ENCODE assay signal across 9 mouse cellular contexts in the genomic region with DNA sequence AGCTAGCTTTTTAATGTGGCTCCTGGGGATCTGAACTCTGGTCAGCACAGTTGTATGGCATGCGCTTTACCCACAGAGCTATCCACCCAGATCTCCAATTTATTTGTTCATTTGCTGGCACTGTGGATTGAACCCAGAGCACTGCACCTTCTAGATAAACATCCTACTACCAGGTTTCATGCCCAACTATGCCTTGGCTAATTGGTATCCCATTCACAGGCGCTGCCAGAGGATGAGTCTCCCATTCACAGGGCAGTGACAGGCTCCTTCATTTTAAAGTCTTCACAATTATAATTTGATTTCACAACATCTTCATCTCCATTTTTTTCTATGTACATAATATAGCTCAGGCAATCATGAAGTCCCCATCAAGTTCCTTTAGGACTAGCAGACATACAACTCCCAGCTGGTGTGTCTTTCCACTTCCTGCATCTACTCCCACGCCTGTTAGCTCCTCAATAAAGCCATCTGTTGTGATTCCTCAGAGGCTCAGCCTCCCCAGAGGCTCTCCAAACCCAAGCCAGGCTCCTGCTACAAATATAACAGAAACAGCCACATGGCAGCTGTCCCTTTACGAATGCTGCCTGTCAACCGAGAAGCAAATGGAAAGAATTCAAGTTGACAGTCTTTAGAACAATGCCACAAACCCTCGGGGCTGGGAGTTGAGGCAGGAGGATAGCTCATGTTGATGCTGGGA.
DNase-seq lines count a peak whose midpoint lies in the region; ATAC-seq and TF ChIP-seq lines count a peak whose summit lies in the region.
"Had no signal": no experiment of that assay in that cellular context is flagged by ENCODE, and none has a peak within 500 bp of the region (broad histone marks: within the 10 kb centered on the region; RNA-seq: fewer than 3 reads in every experiment).

No protein-coding gene starts in this region.

- no peak overlapping the region for H3K9ac ChIP-seq in kidney, postnatal 0 days (ENCODE audit: low read depth, low read length)
- no peak overlapping the region for H3K9ac ChIP-seq in embryonic facial prominence, embryonic 14.5 days (ENCODE audit: low read depth, low read length)
- no peak overlapping the region for H3K9ac ChIP-seq in midbrain, embryonic 15.5 days

- peak; percentile 75 for DNase-seq in kidney, postnatal 0 days (ENCODE audit: low spot score)
- DNase-seq in kidney, postnatal 36 days: no peak
- peak; percentile 89 for DNase-seq in embryonic facial prominence, embryonic 14.5 days (ENCODE audit: low spot score)
- DNase-seq in layer of hippocampus, adult 11-12 months (ENCODE audit: low spot score): peak; percentile 88
- DNase-seq in lung, postnatal 25 days (ENCODE audit: low spot score): no peak
- no peak for DNase-seq in urinary bladder, postnatal 10 days (ENCODE audit: low spot score)
- no peak for DNase-seq in adrenal gland, adult 2 months

- H3K9me3 ChIP-seq in kidney, postnatal 0 days (replicated peaks; ENCODE audit: low read length): no peaks in the 10 kb centered on the region
- H3K9me3 ChIP-seq in embryonic facial prominence, embryonic 14.5 days (ENCODE audit: control insufficient read depth, low read length): no peaks in the 10 kb centered on the region
- H3K9me3 ChIP-seq in midbrain, embryonic 15.5 days: no peaks in the 10 kb centered on the region

- no peak overlapping the region for H3K4me3 ChIP-seq in kidney, postnatal 0 days (replicated peaks; ENCODE audit: low read depth, low read length)
- no peak overlapping the region for H3K4me3 ChIP-seq in embryonic facial prominence, embryonic 14.5 days (ENCODE audit: low read depth, low read length)
- H3K4me3 ChIP-seq in midbrain, embryonic 15.5 days: no peak overlapping the region

- no peak for ATAC-seq in kidney, postnatal 0 days (replicated peaks; ENCODE audit: low FRiP score, low read depth)
- ATAC-seq in embryonic facial prominence, embryonic 14.5 days (ENCODE audit: low read depth): peak; percentile 83
- ATAC-seq in midbrain, embryonic 15.5 days (replicated peaks): peak; percentile 85

- H3K27ac ChIP-seq in kidney, postnatal 0 days: no peak overlapping the region
- H3K27ac ChIP-seq in embryonic facial prominence, embryonic 14.5 days (replicated peaks; ENCODE audit: low read depth, low read length): no peak overlapping the region; the same call in 1 of the 2 replicates
- H3K27ac ChIP-seq in midbrain, embryonic 15.5 days: peak overlapping the region; percentile 57

- H3K27me3 ChIP-seq in kidney, postnatal 0 days (ENCODE audit: insufficient read depth, low read length): no peaks in the 10 kb centered on the region
- no peaks in the 10 kb centered on the region for H3K27me3 ChIP-seq in embryonic facial prominence, embryonic 14.5 days (replicated peaks; ENCODE audit: control insufficient read depth, insufficient read depth, low read length)
- H3K27me3 ChIP-seq in midbrain, embryonic 15.5 days (replicated peaks): no peaks in the 10 kb centered on the region

- 44% methylated on average over 6 of the region's 6 CpGs for WGBS in kidney, postnatal 0 days
- WGBS in embryonic facial prominence, embryonic 14.5 days: 30% methylated on average over 6 of the region's 6 CpGs
- WGBS in midbrain, embryonic 15.5 days: 25% methylated on average over 6 of the region's 6 CpGs

- no peak for TF ChIP-seq CTCF in kidney, postnatal 0 days (IDR thresholded peaks at IDR 0.05; ENCODE audit: low read depth)

- H3K4me1 ChIP-seq in kidney, postnatal 0 days (replicated peaks; ENCODE audit: insufficient read depth, low read length): no peaks in the 10 kb centered on the region
- 0 out of 2 replicates have a peak, but pooled peaks cover 3% of the 10 kb centered on the region for H3K4me1 ChIP-seq in embryonic facial prominence, embryonic 14.5 days (ENCODE audit: control insufficient read depth, insufficient read depth, low read length)
- H3K4me1 ChIP-seq in midbrain, embryonic 15.5 days: peaks cover 22% of the 10 kb centered on the region

- H3K4me2 ChIP-seq in kidney, postnatal 0 days (ENCODE audit: low read length): no peak overlapping the region
- H3K4me2 ChIP-seq in embryonic facial prominence, embryonic 14.5 days (ENCODE audit: low read depth, low read length): no peak overlapping the region
- H3K4me2 ChIP-seq in midbrain, embryonic 15.5 days: no peak overlapping the region

- no peaks in the 10 kb centered on the region for H3K36me3 ChIP-seq in kidney, postnatal 0 days (ENCODE audit: insufficient read depth, low read length)
- H3K36me3 ChIP-seq in embryonic facial prominence, embryonic 14.5 days (ENCODE audit: control insufficient read depth, insufficient read depth, low read length): no peaks in the 10 kb centered on the region
- no peaks in the 10 kb centered on the region for H3K36me3 ChIP-seq in midbrain, embryonic 15.5 days (replicated peaks)
- H3K36me3 ChIP-seq: G1E had no signal

Comparison
In these comparisons a context has a peak if more than half of its experiments do, and no peak if none do; other contexts are left out.
1. DNase-seq: peak in kidney, postnatal 0 days (single experiment), embryonic facial prominence, embryonic 14.5 days (single experiment) and layer of hippocampus, adult 11-12 months (single experiment); none in kidney, postnatal 36 days (0 of 2), lung, postnatal 25 days (single experiment), urinary bladder, postnatal 10 days (single experiment) and adrenal gland, adult 2 months (single experiment).